Mouse (Mus musculus) thymus, postnatal 10 days (tissue): ENCODE measurements around the gene Minos1.

Experiments
- DNase-seq, 2 experiments: peaks; one replicate each; pipeline ENCODE4 v3.0.0; 2021; ENCODE audit warnings: low spot score in 2 of 2

Gene Minos1

GRCm38 (mm10) chr4:139064831-139065230 is 66.1 kb downstream of the Minos1 start:
- no peak for DNase-seq

- no peak for DNase-seq
Observed at GRCm38 (mm10) chr4:139059569-139059968, 71.3 kb downstream of the Minos1 start.

DNA sequence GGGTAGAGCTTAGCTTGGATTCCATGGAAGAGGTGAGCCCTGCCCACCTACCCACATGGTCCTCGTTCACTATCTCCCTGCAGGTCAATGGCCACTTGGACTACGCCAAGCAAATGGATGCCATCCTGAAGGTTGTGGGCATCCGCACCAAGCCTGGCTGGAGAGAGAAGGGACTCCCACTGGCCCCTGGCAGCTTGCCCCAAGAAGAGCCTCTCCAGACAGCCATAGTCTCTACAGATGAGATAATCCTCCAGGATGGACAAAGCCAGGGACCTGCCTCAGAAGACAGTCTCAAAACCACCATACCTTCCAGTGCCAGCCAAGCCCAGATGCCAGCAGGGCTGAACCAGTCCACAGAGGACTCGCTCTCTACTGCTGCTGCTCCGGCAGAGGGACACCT is 72.9 kb downstream of the Minos1 start:
- no peak for DNase-seq

- no peak for DNase-seq
Observed at GRCm38 (mm10) chr4:139057291-139057690, 73.6 kb downstream of the Minos1 start.

- DNase-seq = no peak
Observed at GRCm38 (mm10) chr4:139055744-139056143, 75.2 kb downstream of the Minos1 start.

DNA sequence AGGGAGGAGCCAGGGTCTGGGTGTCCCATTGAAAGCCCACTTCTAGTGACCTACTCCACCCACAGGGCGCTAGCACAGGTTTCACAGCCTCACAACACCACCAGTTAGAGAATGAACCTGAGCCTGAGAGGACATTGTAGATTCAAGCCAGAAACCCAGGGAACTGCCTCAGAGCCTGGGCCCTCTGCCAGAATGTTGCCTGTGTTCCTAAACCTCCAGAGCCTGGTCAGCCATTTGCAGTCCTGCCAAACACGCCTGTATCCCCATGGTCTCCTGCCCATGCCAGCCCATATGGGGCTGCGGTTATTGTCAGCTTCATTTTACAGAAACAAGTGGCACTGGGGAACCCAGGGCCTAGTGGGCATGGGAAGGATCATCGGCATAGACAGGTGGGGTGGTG is 75.6 kb downstream of the Minos1 start:
- DNase-seq = no peak

- DNase-seq = no peak
Observed at GRCm38 (mm10) chr4:139054300-139054923, 76.5 kb downstream of the Minos1 start.

DNA sequence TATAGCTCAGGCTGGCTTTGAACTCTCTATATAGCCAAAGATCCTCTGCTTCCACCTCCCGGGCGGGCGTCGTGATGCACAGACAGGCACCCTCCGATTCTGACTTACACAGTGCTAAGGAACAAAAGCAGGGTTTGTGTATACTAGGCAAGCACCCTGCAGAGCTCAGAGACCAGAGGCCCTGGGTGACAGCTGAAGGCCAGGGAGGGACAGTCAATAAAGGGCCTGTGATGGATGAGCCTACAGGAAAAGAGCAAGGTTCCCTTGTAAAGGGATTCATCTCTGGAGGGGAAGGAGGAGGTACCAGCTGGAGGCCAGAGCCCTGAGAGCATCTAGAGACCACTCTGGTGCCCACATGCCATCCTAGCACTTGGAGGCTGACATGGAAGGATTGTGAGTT is 77.5 kb downstream of the Minos1 start:
- DNase-seq = no peak

DNA sequence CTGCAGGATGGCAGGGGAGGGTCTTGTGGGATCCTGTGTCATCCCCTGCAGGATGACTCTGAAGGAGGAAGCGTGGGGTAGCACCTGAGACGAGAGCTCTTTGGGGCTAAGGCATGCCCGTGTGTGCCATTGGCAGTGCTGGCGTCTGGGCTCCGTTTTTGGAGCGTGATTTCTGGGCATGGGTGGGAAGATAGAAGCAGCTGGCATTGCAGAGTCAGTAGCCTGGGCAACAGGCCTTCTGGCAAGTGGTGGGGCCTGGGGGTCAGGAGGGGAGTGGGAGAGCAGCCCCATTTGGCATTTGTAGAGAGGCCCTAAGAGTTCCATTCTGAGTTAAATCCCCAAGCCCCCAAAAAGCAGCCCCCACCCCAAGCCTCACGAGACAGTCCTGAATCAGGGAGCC is 78.1 kb downstream of the Minos1 start:
- DNase-seq = no peak
